Mouse (Mus musculus) left cerebral cortex, postnatal 25 days (tissue): ENCODE measurements around the gene Igfbp2. TPM values are rescaled to one million over a fixed set of nuclear protein-coding genes. Genes with fewer than 3 reads are reported as not detected.

ENCODE experiments used
- DNase-seq, 2 experiments: peaks; one replicate each; pipeline ENCODE4 v3.0.0; 2022; ENCODE audit warnings: low spot score in 2 of 2, mixed read lengths in 1 of 2
- intact Hi-C: fragments of 180-260 bp; cut with DNase I; formaldehyde crosslinking; loops from one replicate; pipeline ENCODE4 v1.15.1; 2025
- total RNA-seq, 2 experiments: library from RNA; stranded (reverse); gene quantifications; 2 replicates each; pipeline ENCODE4 v1.2.3; 2021

The Igfbp2 gene
- total RNA-seq, 2 experiments from 2014 or later: 82.3 to 88.2 TPM

GRCm38 (mm10) chr1:72885111-72885818 is 61.0 kb downstream of the Igfbp2 start:
- no peak for DNase-seq
- intact Hi-C loops: no loop called here

- intact Hi-C loops: no loop called here
- DNase-seq: no peak
Observed at GRCm38 (mm10) chr1:72885819-72886169, 61.5 kb downstream of the Igfbp2 start.

GRCm38 (mm10) chr1:72887910-72888309 is 63.6 kb downstream of the Igfbp2 start:
- intact Hi-C loops: no loop called here

GRCm38 (mm10) chr1:72895821-72896220 is 71.5 kb downstream of the Igfbp2 start:
- DNase-seq: no peak
- intact Hi-C loops: no loop called here

More at GRCm38 (mm10) chr1:72887910-72888309, 63.6 kb downstream of the Igfbp2 start:
- no peak for DNase-seq

Other genes starting within 250 kb of the Igfbp2 start
- 10 to 100 TPM; 58.3 to 61.5 TPM for gene Smarcal1, start 241.3 kb upstream of the Igfbp2 start, total RNA-seq
- not detected for gene Ankar, start 123.9 kb upstream of the Igfbp2 start, total RNA-seq
- 100 to 1,000 TPM; 500 to 511 TPM for gene Rpl37a, start 113.2 kb upstream of the Igfbp2 start, total RNA-seq
- gene Igfbp5, start 50.4 kb downstream of the Igfbp2 start, total RNA-seq: 10 to 100 TPM; 45.6 to 55.1 TPM
- gene Tnp1, start 191.4 kb downstream of the Igfbp2 start, total RNA-seq: not detected